Mouse (Mus musculus) megakaryocyte, adult 5-6 weeks (primary cell): ENCODE data around the gene Gm16451. TPM values are rescaled to one million over a fixed set of nuclear protein-coding genes. Genes with fewer than 3 reads are reported as not detected.
"Not testable (repeated sequence)": the region's sequence is repeated elsewhere in the genome, so short reads cannot be mapped to it uniquely, and the experiment has no call there.

Experiments
- ATAC-seq: 2 replicates; pipeline ENCODE4 v1.8.0; 2016; ENCODE audit warnings: mild to moderate bottlenecking, inconsistent platforms; ENCODE audit not compliant: poor library complexity, severe bottlenecking
- total RNA-seq, 2 experiments: library from RNA; stranded (forward) in 1 of 2; stranded (reverse) in 1 of 2; fragments of 153-499, 151-499 nt in 1 of 2; fragments of 221-1000, 200-1000 nt in 1 of 2; gene quantifications; 2 replicates each; pipeline versions ENCODE4 v1.2.3 to v1.2.4; 2015 to 2017

Gm16451 gene
- not detected in 2 replicates for total RNA-seq (2015)
- not detected in 2 replicates for total RNA-seq (2017)

DNA sequence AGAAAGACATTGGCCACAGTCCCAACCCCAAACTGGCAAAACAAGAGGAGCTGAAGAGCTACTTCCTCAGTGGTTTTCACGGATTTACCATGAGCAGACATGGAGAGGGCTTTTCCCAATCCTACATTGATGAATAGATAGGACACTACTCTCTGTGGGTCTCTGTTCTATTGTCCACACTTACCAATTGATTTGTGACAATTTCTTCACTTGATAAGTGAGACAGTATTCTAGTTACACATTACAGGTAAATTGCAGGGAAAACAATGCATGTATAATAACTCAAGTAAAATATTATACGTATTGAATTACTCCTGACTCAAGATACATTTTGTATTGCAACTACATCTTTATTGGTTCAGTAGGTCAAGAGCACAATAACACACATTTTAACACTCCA, at the start of gene Gm16451:
Gene Gm16451, minus strand, starts transcription at position 101 of the 400 bp plus-strand sequence.
- ATAC-seq: not testable (repeated sequence)

GRCm38 (mm10) chr7:22163935-22164334, 45.9 kb upstream of the Gm16451 start, which contains the start of gene Vmn1r142:
TSS of gene Vmn1r142 (minus strand) at chr7:22164035.
- not testable (repeated sequence) for ATAC-seq

DNA sequence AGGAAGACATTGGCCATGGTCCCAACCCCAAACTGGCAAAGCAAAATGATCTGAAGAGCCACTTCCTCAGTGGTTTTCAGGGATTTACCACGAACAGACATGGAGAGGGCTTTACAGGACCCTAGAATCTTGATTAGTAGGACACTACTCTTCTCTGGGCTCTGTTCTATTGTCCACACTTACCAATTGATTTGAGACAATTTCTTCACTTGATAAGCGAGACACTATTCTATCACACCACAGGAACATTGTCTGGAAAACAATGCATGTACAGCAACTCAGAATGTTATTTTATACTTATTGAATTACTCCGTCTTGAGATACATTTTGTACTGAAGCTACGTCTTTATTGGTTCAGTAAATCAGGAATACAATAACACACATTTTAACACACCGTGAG, 16.6 kb upstream of the Gm16451 start, which contains the start of gene Gm10666:
Gene Gm10666, minus strand, starts transcription at position 101 of the 400 bp plus-strand sequence.
- ATAC-seq: not testable (repeated sequence)

DNA sequence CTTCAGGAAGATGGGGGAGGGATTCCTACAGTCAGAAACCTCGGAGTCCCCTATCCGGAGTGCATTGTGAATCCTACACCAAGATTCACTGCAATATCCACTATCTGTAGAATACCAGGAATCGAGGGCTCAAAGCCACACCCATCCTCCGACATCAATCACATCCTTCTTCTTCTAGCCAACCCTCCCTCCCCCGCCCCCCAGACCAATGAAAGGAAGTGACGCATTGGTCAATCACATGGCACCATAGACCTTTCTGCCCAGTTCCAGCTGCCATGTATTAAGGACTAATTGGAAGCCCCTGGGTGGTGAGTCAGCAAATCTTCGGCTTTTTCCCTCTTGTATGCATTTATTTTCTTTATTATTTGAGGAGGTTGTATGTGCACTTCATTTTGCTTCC, 49.3 kb downstream of the Gm16451 start, which contains the start of gene Vmn1r139:
Gene Vmn1r139, plus strand, starts transcription at position 301 of the 400 bp plus-strand sequence.
- not testable (repeated sequence) for ATAC-seq

Other genes with a start within 250 kb of the Gm16451 start
- not detected in 2 replicates for gene Gm5891, start 197.0 kb downstream of the Gm16451 start, total RNA-seq (2015)
- gene Gm5891, start 197.0 kb downstream of the Gm16451 start, total RNA-seq (2017): not detected in 2 replicates
- not detected in 2 replicates for gene Vmn1r137, start 123.7 kb downstream of the Gm16451 start, total RNA-seq (2015)
- not detected in 2 replicates for gene Vmn1r137, start 123.7 kb downstream of the Gm16451 start, total RNA-seq (2017)
- gene Vmn1r138, start 89.3 kb downstream of the Gm16451 start, total RNA-seq (2015): not detected in 2 replicates
- not detected in 2 replicates for gene Vmn1r138, start 89.3 kb downstream of the Gm16451 start, total RNA-seq (2017)
- not detected in 2 replicates for gene Gm6176, start 61.9 kb downstream of the Gm16451 start, total RNA-seq (2015)
- not detected in 2 replicates for gene Gm6176, start 61.9 kb downstream of the Gm16451 start, total RNA-seq (2017)
- gene Vmn1r139, start 49.2 kb downstream of the Gm16451 start, total RNA-seq (2015): not detected in 2 replicates
- gene Vmn1r139, start 49.2 kb downstream of the Gm16451 start, total RNA-seq (2017): not detected in 2 replicates
- gene Gm10666, start 16.5 kb upstream of the Gm16451 start, total RNA-seq (2015): not detected in 2 replicates
- not detected in 2 replicates for gene Gm10666, start 16.5 kb upstream of the Gm16451 start, total RNA-seq (2017)
- gene Vmn1r142, start 45.8 kb upstream of the Gm16451 start, total RNA-seq (2015): not detected in 2 replicates
- gene Vmn1r142, start 45.8 kb upstream of the Gm16451 start, total RNA-seq (2017): not detected in 2 replicates
- not detected in 2 replicates for gene Vmn1r143, start 71.1 kb upstream of the Gm16451 start, total RNA-seq (2015)
- not detected in 2 replicates for gene Vmn1r143, start 71.1 kb upstream of the Gm16451 start, total RNA-seq (2017)
- gene Gm8653, start 83.0 kb upstream of the Gm16451 start, total RNA-seq (2015): not detected in 2 replicates
- gene Gm8653, start 83.0 kb upstream of the Gm16451 start, total RNA-seq (2017): not detected in 2 replicates
- not detected in 2 replicates for gene Gm8453, start 111.2 kb upstream of the Gm16451 start, total RNA-seq (2015)
- not detected in 2 replicates for gene Gm8453, start 111.2 kb upstream of the Gm16451 start, total RNA-seq (2017)
- gene Gm4187, start 211.5 kb upstream of the Gm16451 start, total RNA-seq (2015): not detected in 2 replicates
- gene Gm4187, start 211.5 kb upstream of the Gm16451 start, total RNA-seq (2017): not detected in 2 replicates